Comparison of ENCODE assay signal across 10 mouse cellular contexts in genomic region chr10:121946173-121946572, GRCm38 (mm10).
DNase-seq lines count a peak whose midpoint lies in the region; ATAC-seq and TF ChIP-seq lines count a peak whose summit lies in the region.
"Had no signal": no experiment of that assay in that cellular context is flagged by ENCODE, and none has a peak within 500 bp of the region (broad histone marks: within the 10 kb centered on the region; RNA-seq: fewer than 3 reads in every experiment).

No protein-coding gene starts in this region.

- H3K4me2 ChIP-seq in liver, embryonic 11.5 days = no peak overlapping the region
- H3K4me2 ChIP-seq: stomach, embryonic 15.5 days had no signal

- 84% methylated on average over 8 of the region's 8 CpGs for WGBS in lung, adult 2 months
- WGBS in liver, embryonic 11.5 days = 91% methylated on average over 8 of the region's 8 CpGs

- no peak overlapping the region for H3K9ac ChIP-seq in liver, embryonic 11.5 days (ENCODE audit: low read depth, low read length)
- H3K9ac ChIP-seq: stomach, embryonic 15.5 days had no signal

- no peak for TF ChIP-seq CTCF in lung, adult 2 months (IDR thresholded peaks at IDR 0.05; ENCODE audit: insufficient read depth, low read length)

- no peak for ATAC-seq in monocyte, adult 5-6 weeks (replicated peaks; ENCODE audit: insufficient number of reproducible peaks, low FRiP score, low TSS enrichment, poor library complexity, severe bottlenecking)
- no peak for ATAC-seq in liver, embryonic 11.5 days (replicated peaks; ENCODE audit: low FRiP score)

- no peak overlapping the region for H3K27ac ChIP-seq in liver, embryonic 11.5 days (ENCODE audit: low read depth, low read length)
- H3K27ac ChIP-seq: stomach, embryonic 15.5 days had no signal

- H3K36me3 ChIP-seq in liver, embryonic 11.5 days (ENCODE audit: control insufficient read depth, insufficient read depth, low read length) = no peaks in the 10 kb centered on the region
- H3K36me3 ChIP-seq: stomach, embryonic 15.5 days had no signal

- H3K27me3 ChIP-seq in liver, embryonic 11.5 days (replicated peaks; ENCODE audit: control insufficient read depth, insufficient read depth, low read length) = no peaks in the 10 kb centered on the region
- H3K27me3 ChIP-seq: stomach, embryonic 15.5 days had no signal

- peak; percentile 37 for DNase-seq in lung, postnatal 10 days
- no peak for DNase-seq in lung, adult 2 months
- peak; percentile 18 to 38 for DNase-seq in cerebellum, postnatal 25 days
- peak; percentile 68 to 88 for DNase-seq in layer of hippocampus, postnatal 14 days (ENCODE audit: low spot score in 2 of 2)
- DNase-seq in right cerebral cortex, postnatal 14 days = peak; percentile 68
- no peak for DNase-seq in liver, embryonic 11.5 days (ENCODE audit: low spot score)
- no peak for DNase-seq in kidney, adult 9 months
- DNase-seq: kidney, postnatal 14 days had no signal

- no peak for TF ChIP-seq POLR2A in lung, adult 2 months (IDR thresholded peaks at IDR 0.05; ENCODE audit: borderline replicate concordance, extremely low read depth, low read depth, low read length)

- H3K4me3 ChIP-seq in lung, adult 2 months (replicated peaks; ENCODE audit: extremely low read depth, low read depth, low read length) = no peak overlapping the region
- no peak overlapping the region for H3K4me3 ChIP-seq in liver, embryonic 11.5 days (ENCODE audit: low read depth, low read length)
- H3K4me3 ChIP-seq: stomach, embryonic 15.5 days had no signal

- H3K9me3 ChIP-seq in liver, embryonic 11.5 days (ENCODE audit: control insufficient read depth, low read length) = no peaks in the 10 kb centered on the region
- H3K9me3 ChIP-seq: stomach, embryonic 15.5 days had no signal

- H3K4me1 ChIP-seq in lung, adult 2 months (ENCODE audit: control insufficient read depth, insufficient read depth, low read length) = no peaks in the 10 kb centered on the region
- H3K4me1 ChIP-seq in liver, embryonic 11.5 days (replicated peaks; ENCODE audit: control insufficient read depth, insufficient read depth, low read length) = no peaks in the 10 kb centered on the region
- H3K4me1 ChIP-seq: stomach, embryonic 15.5 days had no signal

Comparison
In these comparisons a context has a peak if more than half of its experiments do, and no peak if none do; other contexts are left out.
1. DNase-seq: peak in lung, postnatal 10 days (single experiment), cerebellum, postnatal 25 days (2 of 2), layer of hippocampus, postnatal 14 days (2 of 2) and right cerebral cortex, postnatal 14 days (single experiment); none in lung, adult 2 months (single experiment), liver, embryonic 11.5 days (single experiment) and kidney, adult 9 months (single experiment).